Mouse (Mus musculus): Measurements from ENCODE around the gene Pmepa1.

Pmepa1 gene

GRCm38 (mm10) chr2:173265468-173266265 lies 10.7 kb downstream of the Pmepa1 start:
- Histone ChIP-seq H3K9me3 (ENCODE audit: low read length) (no peaks in the 10 kb centered on the region), H3K4me1 (replicated peaks; ENCODE audit: low read depth, low read length) (peaks cover 100% of the 10 kb centered on the region), H3K27me3 (ENCODE audit: insufficient read depth, low read length) (no peaks in the 10 kb centered on the region), H3K36me3 (ENCODE audit: insufficient read depth, low read length) (peaks cover 35% of the 10 kb centered on the region), H3K4me3 (replicated peaks; ENCODE audit: low read length) (0 out of 2 replicates have a peak overlapping the region, but pooled peaks have one; percentile 13)
- TF ChIP-seq NANOG (IDR thresholded peaks at IDR 0.05; ENCODE audit: borderline replicate concordance, low read length): no peak
- no peak for TF ChIP-seq POU5F1 (IDR thresholded peaks at IDR 0.05; ENCODE audit: borderline replicate concordance, low read length)
- TF ChIP-seq CTCF (conservative IDR thresholded peaks at IDR 0.05; ENCODE audit: low read length): no peak

GRCm38 (mm10) chr2:173264467-173265128 lies 11.7 kb downstream of the Pmepa1 start:
- Histone ChIP-seq H3K27me3 (ENCODE audit: insufficient read depth, low read length) (no peaks in the 10 kb centered on the region), H3K9me3 (ENCODE audit: low read length) (no peaks in the 10 kb centered on the region), H3K36me3 (ENCODE audit: insufficient read depth, low read length) (peaks cover 27% of the 10 kb centered on the region), H3K4me1 (replicated peaks; ENCODE audit: low read depth, low read length) (peaks cover 100% of the 10 kb centered on the region), H3K4me3 (replicated peaks; ENCODE audit: low read length) (peak overlapping the region; percentile 50)
- no peak for TF ChIP-seq POU5F1 (IDR thresholded peaks at IDR 0.05; ENCODE audit: borderline replicate concordance, low read length)
- TF ChIP-seq CTCF (conservative IDR thresholded peaks at IDR 0.05; ENCODE audit: low read length): no peak
- no peak for TF ChIP-seq NANOG (IDR thresholded peaks at IDR 0.05; ENCODE audit: borderline replicate concordance, low read length)

- Histone ChIP-seq H3K27me3 (ENCODE audit: insufficient read depth, low read length) (no peaks in the 10 kb centered on the region), H3K36me3 (ENCODE audit: insufficient read depth, low read length) (peaks cover 19% of the 10 kb centered on the region), H3K9me3 (ENCODE audit: low read length) (no peaks in the 10 kb centered on the region), H3K4me3 (replicated peaks; ENCODE audit: low read length) (peak overlapping the region; percentile 50), H3K4me1 (replicated peaks; ENCODE audit: low read depth, low read length) (peaks cover 100% of the 10 kb centered on the region)
- TF ChIP-seq NANOG (IDR thresholded peaks at IDR 0.05; ENCODE audit: borderline replicate concordance, low read length): no peak
- no peak for TF ChIP-seq CTCF (conservative IDR thresholded peaks at IDR 0.05; ENCODE audit: low read length)
- no peak for TF ChIP-seq POU5F1 (IDR thresholded peaks at IDR 0.05; ENCODE audit: borderline replicate concordance, low read length)
Observed at GRCm38 (mm10) chr2:173263636-173264330, 12.6 kb downstream of the Pmepa1 start.

GRCm38 (mm10) chr2:173261497-173261896 lies 14.8 kb downstream of the Pmepa1 start:
- Histone ChIP-seq H3K36me3 (ENCODE audit: insufficient read depth, low read length) (peaks cover 22% of the 10 kb centered on the region), H3K9me3 (ENCODE audit: low read length) (no peaks in the 10 kb centered on the region; the same call in 1 of the 2 replicates), H3K4me3 (replicated peaks; ENCODE audit: low read length) (peak overlapping the region; percentile 37), H3K27me3 (ENCODE audit: insufficient read depth, low read length) (no peaks in the 10 kb centered on the region), H3K4me1 (replicated peaks; ENCODE audit: low read depth, low read length) (peaks cover 99% of the 10 kb centered on the region)
- TF ChIP-seq CTCF (conservative IDR thresholded peaks at IDR 0.05; ENCODE audit: low read length) (0 out of 2 replicates have a peak, but pooled peaks have one; percentile 7), POU5F1 (IDR thresholded peaks at IDR 0.05; ENCODE audit: borderline replicate concordance, low read length) (no peak)

GRCm38 (mm10) chr2:173258459-173259091 lies 17.8 kb downstream of the Pmepa1 start:
- H3K4me3 ChIP-seq (replicated peaks; ENCODE audit: low read length): no peak overlapping the region
- H3K36me3 ChIP-seq (ENCODE audit: insufficient read depth, low read length): peaks cover 33% of the 10 kb centered on the region
- H3K4me1 ChIP-seq (replicated peaks; ENCODE audit: low read depth, low read length): peaks cover 97% of the 10 kb centered on the region
- H3K9me3 ChIP-seq (ENCODE audit: low read length): peaks cover 5% of the 10 kb centered on the region
- no peaks in the 10 kb centered on the region for H3K27me3 ChIP-seq (ENCODE audit: insufficient read depth, low read length)
- no peak for TF ChIP-seq CTCF (conservative IDR thresholded peaks at IDR 0.05; ENCODE audit: low read length)
- TF ChIP-seq POU5F1 (IDR thresholded peaks at IDR 0.05; ENCODE audit: borderline replicate concordance, low read length): no peak
- no peak for TF ChIP-seq NANOG (IDR thresholded peaks at IDR 0.05; ENCODE audit: borderline replicate concordance, low read length)

GRCm38 (mm10) chr2:173257610-173258009 lies 18.7 kb downstream of the Pmepa1 start:
- H3K4me1 ChIP-seq (replicated peaks; ENCODE audit: low read depth, low read length): peaks cover 96% of the 10 kb centered on the region
- TF ChIP-seq CTCF (conservative IDR thresholded peaks at IDR 0.05; ENCODE audit: low read length) (no peak), POU5F1 (IDR thresholded peaks at IDR 0.05; ENCODE audit: borderline replicate concordance, low read length) (no peak), NANOG (IDR thresholded peaks at IDR 0.05; ENCODE audit: borderline replicate concordance, low read length) (no peak)

GRCm38 (mm10) chr2:173256552-173256949 lies 19.8 kb downstream of the Pmepa1 start:
- H3K4me1 ChIP-seq (replicated peaks; ENCODE audit: low read depth, low read length): peaks cover 96% of the 10 kb centered on the region
- H3K4me3 ChIP-seq (replicated peaks; ENCODE audit: low read length): no peak overlapping the region
- peaks cover 27% of the 10 kb centered on the region for H3K36me3 ChIP-seq (ENCODE audit: insufficient read depth, low read length)
- no peaks in the 10 kb centered on the region for H3K27me3 ChIP-seq (ENCODE audit: insufficient read depth, low read length)
- H3K9me3 ChIP-seq (ENCODE audit: low read length): peaks cover 5% of the 10 kb centered on the region
- TF ChIP-seq POU5F1 (IDR thresholded peaks at IDR 0.05; ENCODE audit: borderline replicate concordance, low read length) (no peak), NANOG (IDR thresholded peaks at IDR 0.05; ENCODE audit: borderline replicate concordance, low read length) (no peak), CTCF (conservative IDR thresholded peaks at IDR 0.05; ENCODE audit: low read length) (no peak)

More at GRCm38 (mm10) chr2:173257610-173258009, 18.7 kb downstream of the Pmepa1 start:
- peaks cover 27% of the 10 kb centered on the region for H3K36me3 ChIP-seq (ENCODE audit: insufficient read depth, low read length)
- H3K4me3 ChIP-seq (replicated peaks; ENCODE audit: low read length): no peak overlapping the region
- no peaks in the 10 kb centered on the region for H3K27me3 ChIP-seq (ENCODE audit: insufficient read depth, low read length)
- peaks cover 5% of the 10 kb centered on the region for H3K9me3 ChIP-seq (ENCODE audit: low read length)

Data from E14TG2a.4 (cell line).